Mouse (Mus musculus) c-Kit-positive CD71-positive TER-119-negative erythroid progenitor cells, embryonic 14.5 days (primary cell): ENCODE results near the gene Epsti1.

Experiments
- DNase-seq: peaks from one replicate; pipeline ENCODE4 v3.0.0-alpha.2; 2013; ENCODE audit warnings: low read depth

Epsti1 gene

DNA sequence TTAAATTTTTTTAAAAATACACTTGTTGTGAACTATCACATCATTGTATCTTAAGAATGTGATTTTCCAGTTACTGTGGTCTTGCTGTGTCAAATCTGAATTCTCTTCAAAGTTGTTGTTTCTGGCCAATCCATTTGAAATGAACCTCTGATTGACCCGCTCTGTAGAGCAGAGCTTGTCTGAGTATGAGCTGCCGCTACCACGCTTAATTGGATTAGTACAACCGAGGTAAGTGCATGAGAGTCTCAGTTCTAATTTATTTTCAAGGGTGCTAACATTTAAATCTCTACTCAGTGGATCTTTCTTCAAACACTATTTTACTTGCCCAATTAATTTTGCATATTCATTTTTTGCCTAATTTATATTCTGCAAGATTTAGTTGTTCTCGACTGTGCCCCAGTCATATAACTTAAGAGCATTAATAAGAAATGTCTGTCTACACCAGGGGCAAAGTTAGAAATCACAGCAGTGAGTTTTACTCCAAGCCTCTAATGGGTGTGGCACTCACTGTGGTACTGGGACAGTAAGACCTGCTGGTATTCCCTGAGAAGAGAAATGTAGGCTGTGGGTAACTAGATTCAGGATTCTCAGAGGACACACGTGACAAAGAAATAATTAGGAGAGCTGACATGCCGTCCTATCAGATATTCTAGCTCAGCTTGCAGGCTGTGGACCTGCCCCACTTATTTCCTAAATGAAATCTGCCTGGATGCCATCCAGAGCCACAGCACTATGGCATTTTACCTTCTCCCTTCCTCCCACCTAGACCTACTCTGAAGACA is 111.7 kb downstream of the Epsti1 start:
- DNase-seq: no peak

DNA sequence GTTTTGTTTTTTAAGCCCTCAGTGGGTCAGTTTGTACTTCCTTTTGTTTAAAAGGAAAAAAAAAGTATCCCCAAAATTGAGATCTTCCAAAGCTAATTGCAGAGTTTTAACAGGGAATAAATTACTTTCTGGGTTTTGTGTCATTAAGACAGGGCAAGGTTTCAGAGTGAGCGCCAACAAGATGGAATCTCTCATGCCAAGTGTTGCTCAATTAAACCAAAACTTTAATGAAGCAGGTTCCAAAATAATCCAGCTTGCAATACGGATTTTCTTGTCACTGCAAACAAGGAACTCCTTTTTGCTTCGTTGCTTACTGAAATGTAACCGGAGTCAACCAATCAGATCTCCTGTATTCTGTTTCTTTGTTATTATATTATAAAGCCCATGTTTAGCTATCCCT is 112.4 kb downstream of the Epsti1 start:
- no peak for DNase-seq

DNA sequence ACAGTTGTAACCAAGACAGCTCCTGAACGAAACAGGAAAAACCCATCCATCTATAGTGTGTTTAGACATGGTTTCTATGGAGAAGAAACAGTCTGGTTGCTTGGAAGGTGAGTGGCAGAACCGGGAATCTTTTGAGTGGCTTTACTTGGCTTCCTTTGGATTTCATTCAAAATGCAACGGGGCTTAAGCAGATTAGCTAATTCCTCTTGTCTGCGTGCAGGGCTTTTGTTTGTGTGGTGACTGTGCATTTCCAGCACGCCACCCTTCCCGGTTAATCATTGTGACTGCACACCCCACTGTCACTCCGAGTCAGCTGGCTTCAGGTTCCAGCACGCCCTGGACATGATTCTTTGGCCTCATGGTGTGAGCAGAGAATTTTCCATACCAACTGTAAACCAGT is 115.9 kb downstream of the Epsti1 start:
- DNase-seq: no peak

DNA sequence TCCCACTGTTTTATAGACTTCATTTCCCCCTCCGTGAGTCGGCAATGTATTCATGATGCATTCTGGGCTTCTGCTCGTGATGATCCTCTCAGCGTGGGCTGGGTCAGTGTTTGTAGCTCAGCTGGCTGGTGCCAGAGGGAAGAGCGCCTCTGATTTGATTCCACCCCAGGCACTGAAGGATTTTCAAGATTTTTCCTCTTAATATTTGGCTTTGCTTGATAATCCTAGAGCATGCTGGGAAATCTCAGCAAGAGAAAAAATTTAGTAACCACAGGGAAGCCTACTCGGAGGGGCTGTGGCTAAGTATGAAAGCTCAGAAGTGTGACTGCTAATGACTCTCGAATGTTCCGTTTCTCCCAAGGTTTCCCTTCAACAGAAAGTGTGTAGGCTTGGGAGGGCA is 134.8 kb downstream of the Epsti1 start:
- no peak for DNase-seq

DNA sequence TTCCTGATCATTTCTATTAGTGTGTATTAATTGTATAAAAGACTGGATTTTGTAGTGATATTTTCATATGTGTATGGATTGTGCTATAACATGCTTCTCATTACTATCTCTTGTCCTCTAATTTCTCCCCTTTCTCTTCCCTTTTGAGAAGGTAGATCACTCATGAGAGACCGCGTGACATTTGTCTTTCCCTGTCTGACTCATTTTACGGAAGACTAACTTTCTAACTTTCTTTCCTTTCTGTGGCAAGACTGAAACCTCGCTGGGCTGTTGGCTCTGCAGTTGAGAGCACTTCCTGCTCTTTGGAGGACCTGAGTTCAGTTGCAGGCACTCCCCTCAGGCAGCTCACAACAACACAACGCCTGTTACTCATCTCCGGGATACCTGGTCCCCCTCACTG is 136.6 kb downstream of the Epsti1 start:
- no peak for DNase-seq

DNA sequence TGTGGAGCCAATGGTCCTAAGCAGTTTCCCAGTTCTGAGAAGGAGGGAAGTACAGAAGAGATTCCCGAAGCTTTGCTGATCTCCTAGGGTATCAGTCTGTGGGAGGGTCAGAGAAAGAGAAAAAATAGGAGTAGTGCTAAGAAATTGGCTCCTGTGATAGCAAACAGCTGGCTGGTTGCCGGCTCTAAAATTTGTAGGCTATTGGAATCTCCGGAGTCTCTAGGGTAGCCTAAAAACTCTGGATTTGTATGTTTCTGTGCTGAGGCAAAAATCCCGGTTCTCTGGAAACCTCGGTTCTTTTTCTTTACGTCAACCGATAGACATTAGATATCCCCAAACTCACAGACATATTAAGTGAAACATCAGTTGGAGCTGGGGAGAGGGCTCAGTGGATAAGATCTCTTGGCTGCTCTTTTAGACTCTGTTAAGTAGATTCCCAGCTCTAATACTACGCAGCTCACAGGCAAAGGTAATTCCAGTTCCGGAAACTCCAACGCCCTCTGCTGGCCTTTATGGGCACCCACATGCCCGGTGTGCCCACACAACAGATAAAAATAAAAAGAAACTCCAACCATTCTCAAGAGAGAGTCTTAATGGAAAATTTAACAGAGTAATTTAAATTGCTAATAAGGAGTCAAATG is 138.0 kb downstream of the Epsti1 start:
- no peak for DNase-seq

DNA sequence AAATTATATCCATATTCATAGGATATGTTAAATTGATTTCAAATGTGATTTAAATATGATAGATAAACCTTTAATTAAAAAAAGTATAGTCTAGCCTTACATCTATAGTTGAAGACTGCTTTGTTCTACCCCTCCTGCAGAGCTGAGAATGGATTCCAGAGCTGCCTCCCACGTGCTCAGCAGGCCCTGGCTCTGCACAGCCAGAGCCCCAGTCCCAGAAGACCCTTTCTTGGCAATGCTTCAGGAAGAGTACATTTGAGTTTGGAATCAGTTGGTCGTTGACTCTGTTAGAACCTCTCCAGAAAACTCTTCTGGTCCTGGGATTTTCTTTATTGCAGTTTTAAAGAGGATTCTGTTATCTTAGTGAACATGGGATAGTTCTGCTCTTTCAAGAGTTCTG is 139.0 kb downstream of the Epsti1 start:
- DNase-seq: no peak

DNA sequence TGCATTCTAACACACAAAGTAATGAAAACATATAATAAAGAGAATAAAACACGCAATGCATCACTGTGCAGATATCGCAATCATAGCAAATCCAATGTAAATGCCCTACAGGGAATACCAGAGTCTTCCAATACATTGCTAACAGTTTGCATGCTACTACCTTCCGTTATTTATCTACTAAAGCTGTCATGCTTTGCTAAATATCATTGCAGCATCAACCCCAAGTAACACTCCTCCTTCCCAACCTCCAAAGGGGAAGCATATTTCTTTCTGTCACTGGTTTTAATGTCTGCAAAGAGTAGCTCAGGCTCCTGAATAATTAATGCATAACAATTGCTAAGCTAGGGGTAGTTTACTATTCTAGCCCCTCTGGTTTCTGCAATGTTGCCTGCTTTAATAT is 144.2 kb downstream of the Epsti1 start:
- no peak for DNase-seq

DNA sequence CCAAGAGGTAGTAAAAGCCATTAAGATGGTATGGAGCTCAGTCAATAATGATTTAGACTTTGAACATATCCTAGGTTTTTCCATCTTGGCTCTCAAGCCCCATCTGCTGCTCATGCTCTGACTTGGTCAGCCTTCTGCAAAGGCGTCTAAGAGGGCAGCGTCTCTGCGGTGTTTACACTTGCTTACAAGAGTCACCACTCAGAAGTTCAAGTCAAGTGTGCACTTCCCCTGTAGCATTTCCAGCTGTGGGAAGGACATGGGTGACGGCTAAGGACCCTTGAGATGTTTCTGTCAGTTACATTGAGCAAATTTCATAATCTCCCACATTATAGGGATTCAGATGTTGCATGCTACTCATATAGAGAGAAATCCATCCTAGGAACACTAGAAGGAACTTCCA is 144.6 kb downstream of the Epsti1 start:
- DNase-seq: no peak
